Mouse (Mus musculus) embryonic facial prominence, embryonic 14.5 days (tissue): ENCODE measurements around the gene Zfp950. TPM values are rescaled to one million over a fixed set of nuclear protein-coding genes. Genes with fewer than 3 reads are reported as not detected.
A peak's percentile ranks its signal among the peaks of the same experiment; 100 is the strongest.

ENCODE experiments used
- ATAC-seq: fragments of 200-750 bp; cut with Nextera tagmentation; 2 replicates; pipeline ENCODE4 v1.8.0; 2017; ENCODE audit warnings: low read depth, moderate number of reproducible peaks, moderate TSS enrichment
- DNase-seq: peaks from one replicate; pipeline ENCODE4 v3.0.0-alpha.2; 2015; ENCODE audit warnings: low spot score
- H3K27ac ChIP-seq: fragments of 300-500 bp; sonication (generic); replicated peaks from 2 replicates; pipeline ENCODE4 v1.5.1; 2014; ENCODE audit warnings: low read depth, mild to moderate bottlenecking, low read length, moderate library complexity
- H3K27me3 ChIP-seq: fragments of 300-500 bp; sonication (generic); replicated peaks from 2 replicates; pipeline ENCODE4 v1.6.1; 2014; ENCODE audit warnings: low read length; ENCODE audit not compliant: control insufficient read depth, insufficient read depth
- H3K36me3 ChIP-seq: fragments of 300-500 bp; sonication (generic); 2 replicates; pipeline ENCODE4 v1.6.1; 2014; ENCODE audit warnings: low read length, mixed read lengths; ENCODE audit not compliant: control insufficient read depth, insufficient read depth
- H3K4me1 ChIP-seq: fragments of 300-500 bp; sonication (generic); 2 replicates; pipeline ENCODE4 v1.6.1; 2014; ENCODE audit warnings: antibody characterized with exemption, low read length; ENCODE audit not compliant: control insufficient read depth, insufficient read depth
- H3K4me2 ChIP-seq: fragments of 300-500 bp; sonication (generic); 2 replicates; pipeline ENCODE4 v1.6.1; 2014; ENCODE audit warnings: low read depth, mild to moderate bottlenecking, low read length, moderate library complexity, mixed read lengths
- H3K4me3 ChIP-seq: fragments of 300-500 bp; sonication (generic); 2 replicates; pipeline ENCODE4 v1.5.1; 2014; ENCODE audit warnings: low read depth, mild to moderate bottlenecking, low read length
- H3K9ac ChIP-seq: fragments of 300-500 bp; sonication (generic); 2 replicates; pipeline ENCODE4 v1.6.1; 2014; ENCODE audit warnings: low read depth, mild to moderate bottlenecking, low read length, moderate library complexity, mixed read lengths
- H3K9me3 ChIP-seq: fragments of 300-500 bp; sonication (generic); 2 replicates; pipeline ENCODE4 v1.6.1; 2016; ENCODE audit warnings: low read length; ENCODE audit not compliant: control insufficient read depth
- WGBS: fragments of 180-500 bp; shearing (Covaris S2); extraction: QIAGEN DNeasy Blood & Tissue Kit; methylation state at CpG from one replicate; pipeline ENCODE4 v1.1.7; 2014; 5-methylcytosine and 5-hydroxymethylcytosine counted together
- polyA plus RNA-seq: library from polyadenylated mRNA; unstranded; fragments of >200 nt; fragmentation: Nextera tagmentation; extraction: Ambion mirVana; gene quantifications from 2 replicates; pipeline ENCODE4 v1.2.1, GENCODE M21; 2014

The Zfp950 gene
- polyA plus RNA-seq, 1 experiment from 2014 or later: 39.8 TPM

DNA sequence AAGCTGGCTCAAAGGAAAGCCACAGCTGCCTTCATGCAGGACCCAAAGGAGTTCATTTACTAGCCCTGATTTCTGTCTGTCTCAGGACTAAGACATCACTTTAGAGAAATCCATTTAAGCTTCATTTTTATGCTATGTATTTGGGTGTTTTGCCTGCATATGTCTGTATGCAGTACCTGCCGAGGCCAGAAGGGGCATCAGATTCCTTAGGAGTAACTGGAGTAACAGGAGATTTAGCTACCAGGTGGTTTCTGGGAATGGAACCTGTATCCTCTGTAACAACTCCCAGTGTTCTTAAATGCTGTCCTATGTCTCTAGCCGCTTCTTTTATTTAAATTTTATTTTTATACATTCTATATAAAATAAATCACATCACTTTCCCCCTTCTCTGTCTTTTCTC is 30.5 kb downstream of the Zfp950 start:
- 57% methylated on average over 2 of the region's 2 CpGs for WGBS
- no peaks in the 10 kb centered on the region for H3K4me1 ChIP-seq
- no peak overlapping the region for H3K27ac ChIP-seq
- no peak for ATAC-seq
- H3K4me3 ChIP-seq: no peak overlapping the region
- H3K4me2 ChIP-seq: no peak overlapping the region
- H3K9ac ChIP-seq: no peak overlapping the region
- peaks cover 21% of the 10 kb centered on the region for H3K9me3 ChIP-seq
- H3K36me3 ChIP-seq: peaks cover 5% of the 10 kb centered on the region; the same call in 1 of the 2 replicates
- H3K27me3 ChIP-seq: no peaks in the 10 kb centered on the region
- DNase-seq: no peak

DNA sequence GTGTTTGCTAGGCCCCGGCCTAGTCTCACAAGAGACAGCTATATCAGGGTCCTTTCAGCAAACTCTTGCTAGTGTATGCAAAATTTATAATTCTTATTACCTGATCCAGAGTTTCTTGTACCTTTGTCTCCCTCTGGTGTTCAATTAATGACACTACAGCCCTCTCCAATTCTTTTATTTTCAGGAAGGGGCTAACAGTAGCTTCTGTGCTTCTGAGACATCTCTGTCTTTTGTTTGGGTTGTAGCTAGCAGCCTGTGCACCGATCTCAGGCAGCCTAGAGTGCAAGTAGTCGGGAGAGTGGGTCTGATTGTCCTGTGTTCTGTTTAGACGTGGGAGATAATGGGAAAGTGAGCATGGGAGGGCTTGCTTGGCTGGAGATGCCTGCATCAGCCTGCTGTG is 42.9 kb downstream of the Zfp950 start:
- Histone ChIP-seq H3K27me3 (no peaks in the 10 kb centered on the region), H3K9ac (0 out of 2 replicates have a peak overlapping the region, but pooled peaks have one; percentile 16), H3K9me3 (no peaks in the 10 kb centered on the region), H3K4me1 (no peaks in the 10 kb centered on the region), H3K4me3 (no peak overlapping the region), H3K27ac (no peak overlapping the region), H3K4me2 (no peak overlapping the region), H3K36me3 (no peaks in the 10 kb centered on the region)
- DNase-seq (peak; percentile 23), ATAC-seq (no peak)
- WGBS: 20% methylated on average over 4 of the region's 4 CpGs

DNA sequence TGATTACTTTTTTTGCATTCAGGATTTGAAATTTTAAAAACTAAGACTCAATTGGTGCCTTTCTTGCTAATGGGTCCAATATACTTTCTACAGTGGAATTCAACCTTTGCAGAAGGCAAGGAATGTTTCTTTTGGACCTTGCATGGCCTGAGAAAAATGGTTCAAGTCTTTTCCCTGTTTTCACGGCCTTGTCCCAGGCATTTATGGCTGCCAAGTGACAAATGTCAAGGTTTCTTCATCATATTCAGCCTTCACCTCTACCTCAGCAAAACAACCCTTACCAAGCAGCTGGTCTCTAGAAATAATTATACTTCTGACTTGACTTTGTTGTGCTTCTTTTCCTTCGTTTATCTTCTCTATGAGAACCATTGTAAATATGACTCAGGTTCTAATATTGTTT is 43.9 kb downstream of the Zfp950 start:
- 87% methylated on average over 2 of the region's 2 CpGs for WGBS

DNA sequence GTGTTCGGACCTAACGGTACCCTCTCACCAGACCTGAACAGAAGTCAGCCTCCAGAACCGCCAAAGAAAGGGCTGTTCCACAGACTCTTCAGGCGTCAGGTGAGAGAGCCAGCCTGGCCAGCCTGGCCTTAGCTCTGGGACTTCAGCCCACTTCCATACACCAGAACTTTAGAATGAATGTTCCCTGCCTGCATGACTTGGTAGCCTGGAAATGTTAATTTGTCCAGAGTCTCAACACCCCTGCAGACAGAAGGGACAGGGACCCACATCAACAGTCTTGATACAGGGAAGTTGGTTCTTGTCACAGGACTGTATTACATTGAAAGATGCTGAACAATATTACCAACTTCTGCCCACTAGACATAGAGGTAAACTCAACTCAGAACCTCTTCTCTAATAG is 50.1 kb downstream of the Zfp950 start:
- Histone ChIP-seq H3K9me3 (no peaks in the 10 kb centered on the region), H3K4me1 (no peaks in the 10 kb centered on the region), H3K27me3 (no peaks in the 10 kb centered on the region), H3K4me3 (no peak overlapping the region), H3K27ac (no peak overlapping the region), H3K9ac (no peak overlapping the region), H3K36me3 (0 out of 2 replicates have a peak, but pooled peaks cover 7% of the 10 kb centered on the region), H3K4me2 (no peak overlapping the region)
- WGBS: 97% methylated on average over 4 of the region's 4 CpGs
- ATAC-seq (no peak), DNase-seq (no peak)

More for the DNA sequence above, 43.9 kb downstream of the Zfp950 start:
- Histone ChIP-seq H3K9ac (no peak overlapping the region), H3K9me3 (no peaks in the 10 kb centered on the region), H3K27me3 (no peaks in the 10 kb centered on the region), H3K27ac (no peak overlapping the region), H3K36me3 (0 out of 2 replicates have a peak, but pooled peaks cover under 1% of the 10 kb centered on the region), H3K4me1 (no peaks in the 10 kb centered on the region), H3K4me3 (no peak overlapping the region), H3K4me2 (no peak overlapping the region)
- ATAC-seq (no peak), DNase-seq (no peak)

DNA sequence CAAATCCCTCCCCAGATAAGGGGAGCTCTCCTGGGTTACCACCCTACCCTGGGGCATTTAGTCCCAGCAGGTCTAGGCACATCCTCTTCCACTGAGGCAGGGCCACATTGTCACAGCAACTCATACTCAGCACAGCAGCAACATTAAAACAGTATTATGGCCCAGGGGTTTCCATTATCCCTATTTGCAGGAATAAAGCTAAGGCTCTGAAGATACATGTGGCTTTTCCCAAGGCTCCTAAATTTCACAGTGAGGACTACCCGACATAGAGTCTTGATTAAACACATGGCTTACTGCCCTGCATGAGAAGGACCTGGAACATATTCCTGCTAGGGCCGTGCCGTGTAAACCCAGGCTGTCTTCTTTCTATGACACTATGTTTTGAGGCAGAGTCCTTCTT is 51.6 kb downstream of the Zfp950 start:
- ATAC-seq (no peak), DNase-seq (no peak)
- H3K4me2 ChIP-seq: no peak overlapping the region
- no peak overlapping the region for H3K4me3 ChIP-seq
- no peak overlapping the region for H3K9ac ChIP-seq
- H3K27me3 ChIP-seq: no peaks in the 10 kb centered on the region
- H3K27ac ChIP-seq: no peak overlapping the region
- H3K36me3 ChIP-seq: 0 out of 2 replicates have a peak, but pooled peaks cover 7% of the 10 kb centered on the region
- WGBS: 88% methylated on average over 3 of the region's 3 CpGs
- no peaks in the 10 kb centered on the region for H3K9me3 ChIP-seq
- H3K4me1 ChIP-seq: no peaks in the 10 kb centered on the region

DNA sequence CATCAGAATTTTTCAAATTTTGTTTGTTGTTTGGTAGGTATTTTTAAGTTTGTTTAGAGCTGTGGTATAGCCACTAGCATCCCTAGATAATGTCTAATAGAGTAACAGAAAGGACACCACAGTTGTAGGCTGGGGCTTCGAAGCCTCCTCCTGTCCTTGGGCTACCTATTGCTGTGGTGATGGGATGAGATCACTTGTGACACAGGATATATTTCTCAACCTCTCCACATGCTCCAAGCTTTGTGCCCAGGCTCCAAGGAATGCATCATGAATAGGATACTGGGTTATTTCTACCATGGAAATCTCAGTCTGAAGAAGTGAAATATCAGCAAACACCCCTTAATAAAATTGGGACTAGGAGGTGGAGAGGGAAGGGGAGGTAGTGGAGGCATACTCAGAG is 52.9 kb downstream of the Zfp950 start:
- no peaks in the 10 kb centered on the region for H3K4me1 ChIP-seq
- H3K27ac ChIP-seq: no peak overlapping the region
- no peak for DNase-seq
- H3K9ac ChIP-seq: no peak overlapping the region
- no peak overlapping the region for H3K4me2 ChIP-seq
- no peak for ATAC-seq
- H3K4me3 ChIP-seq: no peak overlapping the region
- no peaks in the 10 kb centered on the region for H3K9me3 ChIP-seq
- 0 out of 2 replicates have a peak, but pooled peaks cover 7% of the 10 kb centered on the region for H3K36me3 ChIP-seq
- no peaks in the 10 kb centered on the region for H3K27me3 ChIP-seq
- WGBS: 80% methylated on average over 1 of the region's 1 CpGs

DNA sequence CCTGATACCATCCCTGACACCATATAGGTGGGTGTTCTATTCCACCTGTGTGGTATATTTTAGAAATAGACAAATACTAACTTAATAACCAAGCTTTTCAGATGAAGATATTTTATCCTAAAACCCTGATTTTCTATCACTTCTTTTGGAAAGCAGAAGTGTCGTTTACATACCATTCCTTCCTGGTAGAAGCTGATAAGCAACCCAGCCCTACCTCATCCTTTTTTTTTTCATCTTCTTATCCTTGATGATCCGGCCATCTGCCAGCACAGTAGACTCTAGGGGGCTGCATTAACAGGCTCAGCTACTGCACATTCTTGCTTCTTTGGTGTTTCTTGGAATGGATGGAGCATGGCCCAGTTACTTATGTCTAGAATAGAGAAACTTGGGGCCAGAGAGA is 55.4 kb downstream of the Zfp950 start:
- H3K4me1 ChIP-seq: no peaks in the 10 kb centered on the region
- ATAC-seq: no peak
- WGBS: 82% methylated on average over 2 of the region's 2 CpGs
- H3K27me3 ChIP-seq: no peaks in the 10 kb centered on the region
- no peak overlapping the region for H3K4me3 ChIP-seq
- H3K9me3 ChIP-seq: no peaks in the 10 kb centered on the region
- H3K36me3 ChIP-seq: no peaks in the 10 kb centered on the region
- no peak overlapping the region for H3K9ac ChIP-seq
- H3K4me2 ChIP-seq: no peak overlapping the region
- no peak overlapping the region for H3K27ac ChIP-seq
- no peak for DNase-seq

DNA sequence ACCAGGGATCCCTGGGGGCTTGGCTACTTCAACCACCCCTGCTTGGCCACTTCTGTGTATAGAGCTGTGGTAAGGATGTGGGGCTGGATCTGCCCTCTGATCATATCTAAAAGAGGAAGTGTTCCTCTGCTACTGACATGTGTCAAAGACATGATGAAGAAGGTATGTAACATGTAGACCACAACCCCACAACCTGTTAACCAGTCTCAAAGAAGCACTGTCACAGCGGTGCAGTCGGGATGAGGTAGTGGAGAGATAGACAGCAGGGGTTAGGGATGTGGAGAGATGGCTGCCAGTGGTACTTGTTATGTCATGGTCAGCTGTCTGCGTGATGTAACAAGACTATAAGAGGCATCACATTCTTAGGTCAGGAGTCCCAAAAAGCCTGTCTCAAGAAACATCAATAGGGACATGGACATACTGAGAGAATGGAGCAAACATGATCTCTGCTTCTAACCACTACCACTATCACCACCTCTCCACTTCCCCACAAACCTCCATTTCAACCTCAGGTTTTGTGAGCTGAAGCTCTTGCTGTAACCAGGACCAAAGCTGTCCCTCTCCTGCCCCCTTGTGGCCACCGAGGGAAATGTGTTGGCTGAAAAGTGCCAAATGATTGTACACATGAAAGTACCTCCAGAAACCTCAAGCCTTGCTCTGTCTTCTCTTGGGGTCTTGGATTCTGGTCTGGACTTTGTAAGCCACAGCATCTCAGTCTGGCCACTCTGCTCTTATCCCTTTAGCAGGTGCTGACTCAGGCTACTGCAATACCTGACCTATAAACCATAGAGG is 56.3 kb downstream of the Zfp950 start:
- peak; percentile 79 for ATAC-seq
- Histone ChIP-seq H3K27me3 (no peaks in the 10 kb centered on the region), H3K9me3 (no peaks in the 10 kb centered on the region), H3K4me1 (no peaks in the 10 kb centered on the region), H3K4me2 (no peak overlapping the region), H3K4me3 (no peak overlapping the region), H3K27ac (no peak overlapping the region), H3K9ac (no peak overlapping the region), H3K36me3 (no peaks in the 10 kb centered on the region)
- DNase-seq: peak; percentile 86
- 54% methylated on average over 4 of the region's 4 CpGs for WGBS

DNA sequence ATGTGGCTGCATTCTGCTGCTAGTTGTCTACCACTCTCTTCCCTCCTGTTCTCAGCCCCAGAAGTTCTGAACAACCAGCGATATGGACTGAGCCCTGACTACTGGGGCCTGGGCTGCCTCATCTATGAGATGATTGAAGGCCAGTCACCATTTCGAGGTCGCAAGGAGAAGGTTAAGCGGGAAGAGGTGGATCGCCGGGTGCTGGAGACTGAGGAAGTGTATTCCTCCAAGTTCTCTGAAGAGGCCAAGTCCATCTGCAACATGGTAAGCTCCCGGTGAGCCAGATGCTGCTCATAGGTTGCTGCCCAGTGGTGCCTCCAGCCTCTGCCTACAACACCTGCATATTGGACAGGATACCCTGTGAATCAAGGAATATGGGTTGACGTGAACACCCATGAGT is 57.6 kb downstream of the Zfp950 start:
- Histone ChIP-seq H3K9ac (no peak overlapping the region), H3K27me3 (no peaks in the 10 kb centered on the region), H3K4me1 (no peaks in the 10 kb centered on the region), H3K36me3 (no peaks in the 10 kb centered on the region), H3K9me3 (no peaks in the 10 kb centered on the region), H3K4me3 (no peak overlapping the region), H3K27ac (no peak overlapping the region), H3K4me2 (no peak overlapping the region)
- WGBS: 92% methylated on average over 8 of the region's 8 CpGs
- DNase-seq (no peak), ATAC-seq (no peak)
